Mouse (Mus musculus) liver, postnatal 0 days (tissue): Measurements from ENCODE around the gene Entr1.

ENCODE experiments used
- CTCF ChIP-seq: sonication (generic); IDR thresholded peaks from 2 replicates; pipeline ENCODE4 v1.5.1; 2016; ENCODE audit warnings: antibody characterized with exemption, low read depth
- EP300 ChIP-seq: IDR thresholded peaks from 2 replicates; pipeline ENCODE4 v1.6.1; 2016; ENCODE audit warnings: antibody characterized with exemption, low read depth, mild to moderate bottlenecking

DNA sequence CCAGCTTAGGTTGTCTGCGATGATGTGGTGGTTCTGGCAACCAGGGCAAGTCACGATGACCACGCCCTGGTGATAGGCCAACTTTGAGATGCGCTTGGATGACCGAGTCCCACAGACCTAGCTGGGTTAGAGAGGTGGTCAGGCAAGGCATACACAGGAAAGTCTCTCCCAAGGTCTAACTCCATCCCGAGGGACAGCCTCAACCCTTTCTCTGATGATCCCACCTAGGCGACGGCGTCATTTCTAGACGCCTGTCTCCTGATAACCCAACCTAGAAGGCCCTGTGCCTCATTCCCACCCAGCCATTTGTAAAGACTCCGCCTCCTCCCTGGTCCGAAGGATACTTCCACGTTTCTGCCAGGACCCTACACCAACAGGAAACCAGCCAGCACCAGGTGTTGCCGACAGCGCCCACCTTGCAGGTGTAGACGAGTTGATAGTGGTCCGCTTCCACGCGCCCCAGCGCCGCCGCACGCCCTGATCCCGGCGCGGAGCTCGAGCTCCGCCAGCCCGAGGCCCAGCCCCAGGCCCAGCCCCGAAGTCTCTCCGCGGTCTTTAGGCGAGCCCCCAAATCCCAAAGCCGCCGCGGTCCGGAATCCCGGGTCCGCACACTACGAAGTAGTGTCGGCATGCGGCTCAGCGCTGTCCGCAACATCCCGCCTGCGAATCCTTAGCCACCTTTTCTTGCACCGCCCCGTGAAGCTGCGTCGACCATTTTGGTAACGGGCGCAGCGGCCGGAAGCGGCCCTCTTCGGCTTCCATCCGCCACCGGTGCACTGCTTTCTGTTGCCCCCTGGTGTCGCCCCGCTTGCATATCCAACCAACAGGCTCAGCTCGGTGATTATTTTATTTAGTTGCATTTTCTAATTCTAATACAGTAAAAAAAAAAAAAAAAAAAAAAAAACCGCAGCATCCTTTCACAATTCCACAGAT, 37.5 kb downstream of the Entr1 start, which contains the start of gene Dnlz:
- TF ChIP-seq EP300 (no peak; the same call in 1 of the 2 replicates), CTCF (peak; percentile 82)
